Mouse (Mus musculus) spleen, postnatal 14 days (tissue): Measurements from ENCODE around the gene Adcy6.
"Not testable (repeated sequence)": the region's sequence is repeated elsewhere in the genome, so short reads cannot be mapped to it uniquely, and the experiment has no call there.

Experiments
- DNase-seq, 2 experiments: peaks; one replicate each; pipeline ENCODE4 v3.0.0; 2021 to 2022; ENCODE audit warnings: low spot score in 2 of 2

The Adcy6 gene

GRCm38 (mm10) chr15:98602191-98602881, 7.5 kb downstream of the Adcy6 start:
- DNase-seq = no peak

- no peak for DNase-seq
These were observed 8.1 kb downstream of the Adcy6 start for GRCm38 (mm10) chr15:98601832-98602190.

DNA sequence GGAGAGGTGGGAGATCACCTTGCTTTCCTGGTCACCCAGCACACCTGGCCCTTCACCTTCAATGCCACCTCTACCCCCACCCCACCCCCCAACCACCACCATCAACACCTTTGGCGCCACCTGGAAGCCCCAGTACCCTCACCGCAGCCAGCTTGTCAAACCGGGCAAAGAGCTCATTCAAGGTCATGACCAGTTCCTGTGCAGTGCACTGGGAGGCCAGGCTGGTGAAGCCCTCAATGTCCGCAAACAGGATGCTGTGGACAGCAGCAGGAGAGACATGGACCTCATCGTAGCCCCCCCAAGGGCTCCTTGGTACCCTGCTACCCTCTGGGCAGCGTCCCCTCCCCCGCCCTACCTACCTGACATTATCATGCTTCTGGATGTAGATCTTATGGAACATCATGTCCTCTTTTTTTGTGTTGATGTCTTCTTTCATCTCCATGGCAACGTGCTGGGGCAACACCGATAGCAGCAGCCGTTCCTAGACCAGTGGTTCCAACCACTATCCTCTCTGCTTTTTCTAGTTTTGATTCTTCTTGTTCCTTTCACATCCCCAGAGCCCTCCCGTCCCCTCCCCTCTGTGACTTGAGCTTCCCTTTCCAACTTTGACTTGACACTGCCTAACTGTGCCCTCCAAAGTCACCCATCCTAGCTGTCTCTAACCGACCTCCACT, 9.7 kb downstream of the Adcy6 start:
- no peak for DNase-seq

DNA sequence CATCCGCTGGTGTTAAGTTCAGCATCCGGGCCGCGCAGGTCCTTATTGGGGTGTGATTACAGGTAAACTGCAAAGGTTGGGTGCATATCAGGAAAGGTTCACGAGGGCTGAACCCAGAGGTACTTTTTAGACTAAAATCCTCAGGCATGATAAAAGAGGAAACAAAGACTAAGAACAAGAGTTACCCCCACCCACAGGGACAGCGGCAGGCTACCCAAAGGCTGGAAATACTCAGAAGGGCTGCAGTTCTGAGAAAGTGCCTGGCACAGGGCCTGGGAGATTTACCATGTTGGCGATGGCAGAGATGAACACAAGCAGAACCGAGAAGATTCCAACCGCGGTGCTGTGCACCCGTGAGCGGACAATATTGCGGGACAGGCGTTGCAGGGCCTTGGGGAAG, 13.3 kb downstream of the Adcy6 start:
- no peak for DNase-seq

DNA sequence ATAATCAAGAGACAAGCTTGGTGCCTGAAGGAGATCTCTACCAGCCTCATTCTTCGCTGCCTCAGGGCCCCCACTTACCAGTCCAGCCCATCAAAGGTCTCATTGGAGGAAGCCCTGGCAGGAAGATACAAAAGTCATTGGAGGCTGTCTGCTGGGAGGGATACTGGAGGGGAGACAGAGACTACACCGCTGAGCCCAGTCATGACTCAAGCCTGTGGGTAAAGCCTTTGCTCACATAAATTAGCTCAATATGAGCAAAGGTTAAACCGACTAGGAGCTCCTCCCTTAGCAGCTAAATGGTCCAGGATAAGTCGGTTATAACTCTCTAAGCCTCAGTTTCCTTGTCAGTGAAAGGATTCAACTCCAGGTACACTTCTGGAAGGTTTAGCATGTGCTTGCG, 14.8 kb downstream of the Adcy6 start:
- DNase-seq = no peak

DNA sequence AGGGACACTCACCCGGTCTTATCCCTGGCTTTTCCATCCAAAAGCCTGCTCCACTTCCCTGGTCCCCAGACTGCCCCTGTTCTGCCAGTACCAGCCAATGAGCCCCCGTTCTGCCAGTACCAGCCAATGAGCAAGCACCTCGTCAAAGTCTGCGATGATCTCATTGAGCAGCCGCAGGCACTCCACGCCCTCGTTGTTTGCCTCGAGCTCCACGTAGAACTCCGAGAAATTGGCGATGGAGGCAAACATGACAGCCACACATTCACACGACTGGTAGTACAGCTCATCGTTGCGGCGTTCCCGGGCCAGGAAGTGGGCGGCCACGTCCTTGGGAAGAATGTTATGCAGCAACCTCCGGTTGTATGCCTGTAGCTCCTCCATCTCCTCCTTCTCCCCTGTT, 15.7 kb downstream of the Adcy6 start:
- DNase-seq = no peak

DNA sequence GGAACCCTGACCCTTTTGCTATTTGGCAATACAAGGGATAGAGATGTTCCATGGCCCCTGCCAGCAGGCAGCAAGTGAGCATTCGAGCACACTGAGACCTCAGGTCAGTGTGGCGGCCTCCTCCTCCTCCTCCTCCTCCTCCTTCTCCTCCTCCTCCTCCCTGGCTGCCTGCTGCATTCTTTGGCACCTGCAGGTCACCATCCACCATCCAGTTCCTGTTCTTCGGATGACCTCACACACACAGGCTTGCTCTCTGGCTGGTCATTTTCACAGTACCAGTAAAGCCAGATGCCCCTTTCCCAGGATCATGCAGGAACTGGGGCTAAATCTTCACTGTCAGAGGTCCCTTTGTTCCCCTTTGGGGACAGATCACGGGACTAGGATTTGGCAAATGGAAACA, 18.5 kb downstream of the Adcy6 start:
- DNase-seq = no peak

GRCm38 (mm10) chr15:98589640-98590336, 20.1 kb downstream of the Adcy6 start:
- no peak for DNase-seq

DNA sequence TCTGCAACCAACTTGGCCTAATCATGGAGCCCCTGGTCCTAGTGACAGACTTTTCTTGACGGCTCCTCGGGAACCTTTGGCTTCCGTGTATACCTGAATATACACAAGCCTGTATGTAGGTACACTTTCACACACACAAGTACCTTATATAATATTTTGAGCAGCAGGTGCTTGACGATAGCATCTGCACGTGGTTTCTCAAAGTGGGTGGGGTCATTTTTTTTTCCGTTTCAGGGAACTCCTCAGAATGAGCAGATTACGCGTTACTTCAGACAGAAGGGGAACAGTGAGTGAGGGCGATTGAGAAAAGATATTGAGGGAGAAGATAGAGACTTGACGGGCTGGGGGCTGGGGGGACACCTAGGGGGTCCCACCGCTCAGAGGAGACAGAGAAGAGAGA, 22.1 kb downstream of the Adcy6 start:
- DNase-seq = no peak

GRCm38 (mm10) chr15:98586141-98586540, 23.7 kb downstream of the Adcy6 start:
- DNase-seq = not testable (repeated sequence)

- DNase-seq = no peak
These were observed 24.5 kb downstream of the Adcy6 start for GRCm38 (mm10) chr15:98585421-98585820.

DNA sequence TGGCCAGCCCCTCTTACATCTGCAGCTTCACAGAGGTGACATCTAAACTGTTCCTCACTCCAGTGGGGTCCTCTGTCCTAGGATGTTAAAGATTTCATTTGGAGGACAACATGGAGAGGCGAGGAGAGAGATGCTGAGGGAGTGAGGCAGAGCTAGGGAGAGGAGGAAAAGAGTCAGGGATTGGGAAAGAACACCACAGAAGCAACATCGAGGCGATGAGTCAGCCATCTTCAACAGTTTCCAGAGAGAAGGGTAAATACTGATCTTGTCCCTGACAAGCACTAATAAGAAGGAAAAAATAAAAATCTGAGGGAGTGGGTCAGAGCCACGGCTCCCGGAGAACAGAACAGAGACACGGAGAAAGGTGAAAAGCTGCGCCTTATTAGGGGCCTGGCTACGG, 26.9 kb downstream of the Adcy6 start:
- no peak for DNase-seq

GRCm38 (mm10) chr15:98582410-98582809, 27.5 kb downstream of the Adcy6 start:
- DNase-seq = no peak

DNA sequence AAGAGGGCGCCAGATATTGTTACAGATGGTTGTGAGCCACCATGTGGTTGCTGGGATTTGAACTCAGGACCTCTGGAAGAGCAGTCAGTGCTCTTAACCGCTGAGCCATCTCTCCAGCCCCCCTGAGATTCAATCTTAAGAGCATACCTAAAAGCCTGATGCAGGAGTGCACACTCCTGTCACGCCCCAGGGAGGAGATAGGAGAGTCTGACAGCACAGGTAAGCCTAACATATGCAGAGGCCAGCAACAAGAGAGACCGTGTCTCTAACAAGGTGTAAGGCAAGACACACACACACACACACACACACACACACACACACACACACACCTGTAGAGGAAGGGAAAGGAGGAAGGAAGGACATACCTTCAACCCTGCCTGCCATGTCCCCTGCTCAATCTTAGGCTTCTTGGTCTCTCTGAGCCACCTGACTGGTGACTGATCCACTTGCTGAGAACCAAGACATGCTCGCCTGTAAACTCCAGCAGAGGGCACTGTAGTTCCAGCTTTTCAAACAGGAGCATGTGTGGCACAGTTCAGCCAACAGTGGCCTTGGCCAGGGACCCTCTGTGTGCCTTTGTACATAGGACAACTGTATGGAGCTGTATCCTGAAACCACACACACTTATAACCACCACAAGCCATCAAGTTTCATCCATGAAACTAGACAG, 29.9 kb downstream of the Adcy6 start:
- DNase-seq = peak in 1 of 2 experiments; percentile 66

- DNase-seq = no peak
These were observed 30.6 kb downstream of the Adcy6 start for GRCm38 (mm10) chr15:98579310-98579709.

- DNase-seq = no peak
These were observed 36.6 kb downstream of the Adcy6 start for GRCm38 (mm10) chr15:98573293-98573692.

DNA sequence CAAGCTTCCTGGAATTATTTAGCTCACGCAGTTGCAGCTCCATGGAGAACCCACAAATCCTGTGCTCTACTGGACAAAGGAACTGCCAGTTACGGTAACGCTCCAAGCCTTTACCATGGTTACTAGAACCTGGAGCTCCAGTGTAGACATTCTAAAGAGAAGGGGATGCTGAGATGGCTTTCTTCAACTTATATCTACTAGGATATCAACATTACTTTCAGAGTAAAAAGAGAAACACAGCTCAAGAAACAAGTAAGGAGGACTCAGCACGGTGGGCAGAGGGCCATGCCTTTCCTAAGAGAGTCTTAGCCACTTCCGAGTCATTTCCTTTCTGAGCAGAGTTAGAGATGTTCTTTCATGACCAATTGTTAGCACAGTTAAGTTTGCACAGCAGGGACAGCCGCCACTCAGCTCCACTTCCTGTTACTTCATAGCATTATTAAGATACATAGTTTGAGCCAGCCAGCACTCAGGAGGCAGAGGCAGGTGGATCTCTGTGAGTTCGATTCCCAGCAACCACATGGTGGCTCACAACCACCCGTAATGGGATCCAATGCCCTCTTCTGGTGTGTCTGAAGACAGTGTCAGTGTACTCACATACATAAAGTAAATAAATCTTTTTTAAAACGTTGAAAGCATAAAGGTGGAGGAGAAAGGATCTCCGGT, 38.9 kb downstream of the Adcy6 start, which contains the start of the genes Ccnt1 and 4930415O20Rik:
Ccnt1 (minus strand) TSS at position 51 of the 666 bp plus-strand sequence.
4930415O20Rik (plus strand) TSS at position 132 of the 666 bp plus-strand sequence.
- no peak for DNase-seq

GRCm38 (mm10) chr15:98569795-98570365, 40.0 kb downstream of the Adcy6 start:
- DNase-seq = no peak

- no peak for DNase-seq
These were observed 40.7 kb downstream of the Adcy6 start for GRCm38 (mm10) chr15:98569216-98569615.

DNA sequence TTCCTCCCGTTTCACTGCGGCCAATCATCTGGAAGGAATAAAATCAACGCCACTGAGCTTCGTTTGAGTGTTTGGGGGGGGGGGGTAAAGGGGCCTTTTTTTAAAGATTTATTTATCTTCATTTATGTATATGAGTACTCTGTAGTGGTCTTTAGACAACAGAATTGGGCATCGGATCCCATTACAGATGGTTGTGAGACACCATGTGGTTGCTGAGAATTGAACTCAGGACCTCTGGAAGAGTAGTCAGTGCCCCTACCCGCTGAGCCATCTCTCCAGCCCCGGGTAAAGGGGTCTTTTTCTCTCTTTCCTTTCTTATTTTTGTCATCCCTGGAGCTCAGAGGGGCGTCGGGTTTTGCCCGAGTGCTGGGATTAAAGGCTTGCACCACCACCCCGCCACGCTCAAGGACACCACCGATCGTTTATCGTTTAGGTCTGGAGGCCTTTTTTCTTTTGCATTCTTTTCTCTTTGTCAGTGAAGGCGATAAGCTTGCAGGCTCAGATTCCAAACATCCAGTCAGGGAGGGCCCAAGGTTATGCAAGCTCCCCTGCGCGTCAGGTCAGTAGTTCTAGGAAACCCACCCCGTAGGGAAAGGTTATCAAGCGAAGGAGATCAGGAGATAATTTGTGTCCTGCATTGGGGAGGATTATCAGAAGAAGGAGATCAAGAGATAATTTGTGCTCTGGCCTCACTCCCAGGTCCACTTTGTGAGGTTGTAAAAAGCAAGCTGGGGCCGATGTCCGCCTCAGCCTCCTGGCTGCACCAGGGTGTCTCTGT, 41.4 kb downstream of the Adcy6 start:
- no peak for DNase-seq
